In the genomic region with DNA sequence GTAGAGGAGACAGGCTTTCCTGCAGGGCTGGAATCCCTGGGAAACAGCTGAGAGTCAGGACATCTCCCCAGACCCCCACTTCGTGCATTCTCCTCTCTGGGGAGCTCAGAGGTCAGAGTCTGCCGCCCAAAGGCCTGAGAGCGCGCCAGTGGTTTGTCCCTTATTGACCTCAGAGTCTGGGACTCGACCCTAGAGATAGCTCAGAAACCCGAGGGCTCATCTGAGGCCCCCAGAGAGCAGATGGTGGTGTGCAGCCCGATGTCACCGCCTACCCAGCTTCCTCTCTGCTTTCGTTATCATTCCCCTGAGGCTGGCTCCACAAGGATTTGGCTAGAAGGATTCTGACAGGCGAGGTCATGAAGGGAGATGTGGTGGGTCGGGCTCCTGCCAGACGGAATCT, we compare ENCODE assay signal across 13 mouse cellular contexts. TPM values are rescaled to one million over a fixed set of nuclear protein-coding genes. Genes with fewer than 3 reads are reported as not detected.
DNase-seq lines count a peak whose midpoint lies in the region; ATAC-seq and TF ChIP-seq lines count a peak whose summit lies in the region.
"Had no signal": no experiment of that assay in that cellular context is flagged by ENCODE, and none has a peak within 500 bp of the region (broad histone marks: within the 10 kb centered on the region; RNA-seq: fewer than 3 reads in every experiment).

No protein-coding gene starts in this region.

- H3K4me3 ChIP-seq in liver, embryonic 16.5 days (ENCODE audit: low read depth, low read length): no peak overlapping the region
- H3K4me3 ChIP-seq in liver, postnatal 0 days (ENCODE audit: low read depth, low read length): no peak overlapping the region
- no peak overlapping the region for H3K4me3 ChIP-seq in limb, embryonic 13.5 days
- H3K4me3 ChIP-seq in small intestine, adult 2 months (ENCODE audit: low read depth, low read length): no peak overlapping the region
- H3K4me3 ChIP-seq: gastrocnemius, adult 2 months; heart, embryonic 15.5 days had no signal

- H3K4me2 ChIP-seq in liver, embryonic 16.5 days (ENCODE audit: low read depth, low read length): no peak overlapping the region
- H3K4me2 ChIP-seq in liver, postnatal 0 days (ENCODE audit: low read depth, low read length): no peak overlapping the region
- no peak overlapping the region for H3K4me2 ChIP-seq in limb, embryonic 13.5 days (replicated peaks)
- H3K4me2 ChIP-seq: heart, embryonic 15.5 days; hindbrain, embryonic 14.5 days had no signal

- WGBS in liver, embryonic 16.5 days (ENCODE audit: insufficient replicate concordance): 24% methylated on average over 12 of the region's 12 CpGs
- 26% methylated on average over 12 of the region's 12 CpGs for WGBS in liver, postnatal 0 days (ENCODE audit: insufficient replicate concordance)
- 54% methylated on average over 12 of the region's 12 CpGs for WGBS in limb, embryonic 13.5 days
- 54% methylated on average over 12 of the region's 12 CpGs for WGBS in small intestine, adult 2 months

- no peaks in the 10 kb centered on the region for H3K9me3 ChIP-seq in liver, embryonic 16.5 days (replicated peaks; ENCODE audit: control insufficient read depth, low read length)
- no peaks in the 10 kb centered on the region for H3K9me3 ChIP-seq in liver, postnatal 0 days (ENCODE audit: low read length)
- H3K9me3 ChIP-seq in limb, embryonic 13.5 days: peaks cover 6% of the 10 kb centered on the region
- H3K9me3 ChIP-seq: heart, embryonic 15.5 days had no signal

- DNase-seq in liver, postnatal 0 days: no peak
- peak; percentile 15 for DNase-seq in heart, postnatal 4 days
- DNase-seq in right cerebral cortex, postnatal 25 days: no peak
- no peak for DNase-seq in gastrocnemius, postnatal 25 days
- DNase-seq: cerebellum, adult 11-12 months had no signal

- TF ChIP-seq EP300 in liver, postnatal 0 days (IDR thresholded peaks at IDR 0.05; ENCODE audit: low read depth): no peak

- H3K27me3 ChIP-seq in liver, embryonic 16.5 days (ENCODE audit: control insufficient read depth, insufficient read depth, low read depth, low read length): peaks cover 6% of the 10 kb centered on the region
- H3K27me3 ChIP-seq in liver, postnatal 0 days (ENCODE audit: insufficient read depth, low read length): no peaks in the 10 kb centered on the region
- peaks cover 10% of the 10 kb centered on the region for H3K27me3 ChIP-seq in limb, embryonic 13.5 days
- H3K27me3 ChIP-seq in small intestine, adult 2 months (ENCODE audit: control insufficient read depth, insufficient read depth, low read length): no peaks in the 10 kb centered on the region

- H3K27ac ChIP-seq in liver, embryonic 16.5 days (ENCODE audit: low read length): no peak overlapping the region
- no peak overlapping the region for H3K27ac ChIP-seq in liver, postnatal 0 days (ENCODE audit: low read depth)
- H3K27ac ChIP-seq in limb, embryonic 13.5 days: no peak overlapping the region
- 0 out of 2 replicates have a peak overlapping the region, but pooled peaks have one; percentile 22 for H3K27ac ChIP-seq in small intestine, adult 2 months (ENCODE audit: insufficient read depth, low read depth, low read length)
- H3K27ac ChIP-seq: gastrocnemius, adult 2 months; heart, embryonic 15.5 days; hindbrain, embryonic 14.5 days had no signal

- no peaks in the 10 kb centered on the region for H3K4me1 ChIP-seq in liver, embryonic 16.5 days (ENCODE audit: control insufficient read depth, low read depth, low read length)
- peaks cover 6% of the 10 kb centered on the region; the same call in 1 of the 2 replicates for H3K4me1 ChIP-seq in liver, postnatal 0 days (ENCODE audit: insufficient read depth)
- no peaks in the 10 kb centered on the region for H3K4me1 ChIP-seq in limb, embryonic 13.5 days
- no peaks in the 10 kb centered on the region for H3K4me1 ChIP-seq in small intestine, adult 2 months (ENCODE audit: control insufficient read depth, insufficient read depth, insufficient read length, low read length)
- H3K4me1 ChIP-seq: heart, embryonic 15.5 days had no signal

- H3K36me3 ChIP-seq in liver, embryonic 16.5 days (ENCODE audit: control insufficient read depth, insufficient read depth): no peaks in the 10 kb centered on the region
- no peaks in the 10 kb centered on the region for H3K36me3 ChIP-seq in liver, postnatal 0 days (replicated peaks; ENCODE audit: insufficient read depth, low read length)
- no peaks in the 10 kb centered on the region for H3K36me3 ChIP-seq in limb, embryonic 13.5 days
- H3K36me3 ChIP-seq in small intestine, adult 2 months (ENCODE audit: control insufficient read depth, insufficient read depth, low read length): no peaks in the 10 kb centered on the region
- H3K36me3 ChIP-seq: heart, embryonic 15.5 days had no signal

- no peak for TF ChIP-seq CTCF in liver, postnatal 0 days (IDR thresholded peaks at IDR 0.05; ENCODE audit: low read depth)
- TF ChIP-seq CTCF in small intestine, adult 2 months (IDR thresholded peaks at IDR 0.05; ENCODE audit: extremely low read depth, insufficient read length, insufficient replicate concordance, low read depth, low read length): no peak

- no peak overlapping the region for H3K9ac ChIP-seq in liver, embryonic 16.5 days (ENCODE audit: low read depth, low read length)
- no peak overlapping the region for H3K9ac ChIP-seq in liver, postnatal 0 days (replicated peaks)
- 0 out of 2 replicates have a peak overlapping the region, but pooled peaks have one; percentile 25 for H3K9ac ChIP-seq in limb, embryonic 13.5 days
- H3K9ac ChIP-seq: heart, embryonic 15.5 days; hindbrain, embryonic 14.5 days had no signal

- no peak for TF ChIP-seq POLR2A in small intestine, adult 2 months (IDR thresholded peaks at IDR 0.05; ENCODE audit: low read depth, low read length)

- ATAC-seq in liver, embryonic 16.5 days (ENCODE audit: low read depth): peak; percentile 9; the same call in 1 of the 2 replicates
- no peak for ATAC-seq in liver, postnatal 0 days
- no peak for ATAC-seq in limb, embryonic 13.5 days (ENCODE audit: low FRiP score, low read depth)
- ATAC-seq: forebrain, embryonic 14.5 days; midbrain, embryonic 16.5 days had no signal

RNA-seq across cellular contexts. Expression of a gene that starts 12.8 kb away (rescaled TPM):
- 8.8 and 10.5 TPM in 2 replicates for polyA plus RNA-seq in liver, embryonic 16.5 days (2015; fragmentation: Nextera tagmentation; extraction: Ambion mirVana)
- polyA plus RNA-seq in liver, postnatal 0 days (2015; fragmentation: Nextera tagmentation; extraction: Ambion mirVana): 6.8 and 6.9 TPM in 2 replicates
- total RNA-seq in heart, postnatal 4 days (2021): 10 to 100 TPM; 18.4 to 21.7 TPM
- polyA plus RNA-seq in limb, embryonic 13.5 days (2015; fragmentation: Nextera tagmentation; extraction: Ambion mirVana): 27.3 and 28.2 TPM in 2 replicates
- 8.6 and 9.2 TPM in 2 replicates for polyA plus RNA-seq in small intestine, adult 2 months (2012; rRNA removed)
- 10 to 100 TPM; 16.8 to 18.5 TPM for total RNA-seq in gastrocnemius, postnatal 25 days (2021)
